Mouse (Mus musculus) left cerebral cortex, postnatal 14 days (tissue): ENCODE measurements at regions not wholly inside any gene's neighbourhood (a gene's known extent, or its start where the extent isn't known, plus 50 kb on each side); places are given as distances from the start of the nearest gene placed in this dataset.

ENCODE experiments used
- DNase-seq, 2 experiments: peaks; one replicate each; pipeline ENCODE4 v3.0.0; 2021 to 2022; ENCODE audit warnings: low spot score in 2 of 2, mixed read lengths in 1 of 2
- intact Hi-C: fragments of 180-260 bp; cut with DNase I; formaldehyde crosslinking; loops from one replicate; pipeline ENCODE4 v1.15.1; 2025

GRCm38 (mm10) chr1:45575131-45575530 lies 72.0 kb upstream of the Col5a2 start:
- no peak for DNase-seq
- intact Hi-C loops: no loop called here

- intact Hi-C loops: no loop called here
- DNase-seq: no peak
Observed at GRCm38 (mm10) chr1:45580466-45580865, 77.4 kb upstream of the Col5a2 start.

- intact Hi-C loops: no loop called here
- no peak for DNase-seq
Observed at GRCm38 (mm10) chr1:45587351-45588025, 84.4 kb upstream of the Col5a2 start.

- intact Hi-C loops: no loop called here
- no peak for DNase-seq
Observed at GRCm38 (mm10) chr1:45597316-45597715, 94.2 kb upstream of the Col5a2 start.

GRCm38 (mm10) chr1:45599421-45599820 lies 96.3 kb upstream of the Col5a2 start:
- DNase-seq: no peak
- intact Hi-C loops: no loop called here

- intact Hi-C loops: no loop called here
- no peak for DNase-seq
Observed at GRCm38 (mm10) chr1:45600011-45600410, 96.9 kb upstream of the Col5a2 start.

GRCm38 (mm10) chr1:45605571-45605970 lies 102.5 kb upstream of the Col5a2 start:
- no peak for DNase-seq
- intact Hi-C loops: no loop called here

- DNase-seq: no peak
- intact Hi-C loops: no loop called here
Observed at GRCm38 (mm10) chr1:45608316-45608715, 105.2 kb upstream of the Col5a2 start.

GRCm38 (mm10) chr1:45619008-45619407 lies 115.9 kb upstream of the Col5a2 start:
- DNase-seq: no peak
- intact Hi-C loops: no loop called here

- intact Hi-C loops: loop anchor here (5.0 kb wide), 1 partner anchor 194 kb away; no protein-coding TSS in a partner anchor
- no peak for DNase-seq
Observed at GRCm38 (mm10) chr1:45625921-45626320, 122.8 kb upstream of the Col5a2 start.

- intact Hi-C loops: loop anchor here (5.0 kb wide), 1 partner anchor 194 kb away; no protein-coding TSS in a partner anchor
Observed at GRCm38 (mm10) chr1:45626733-45627132, 123.7 kb upstream of the Col5a2 start.

GRCm38 (mm10) chr1:45627840-45628239 lies 124.8 kb upstream of the Col5a2 start:
- DNase-seq: peak; percentile 19 to 25
- intact Hi-C loops: loop anchor here (5.0 kb wide), 1 partner anchor 196 kb away; no protein-coding TSS in a partner anchor

More at GRCm38 (mm10) chr1:45626733-45627132, 123.7 kb upstream of the Col5a2 start:
- DNase-seq: no peak

- DNase-seq: no peak
- intact Hi-C loops: no loop called here
Observed at GRCm38 (mm10) chr1:45647301-45647700, 144.2 kb upstream of the Col5a2 start.

- DNase-seq: no peak
- intact Hi-C loops: no loop called here
Observed at GRCm38 (mm10) chr1:45653248-45653647, 141.7 kb upstream of the Wdr75 start.

GRCm38 (mm10) chr1:45663882-45664520 lies 131.0 kb upstream of the Wdr75 start:
- no peak for DNase-seq
- intact Hi-C loops: no loop called here

GRCm38 (mm10) chr1:45672443-45673156 lies 122.4 kb upstream of the Wdr75 start:
- peak; percentile 31 to 56 for DNase-seq
- intact Hi-C loops: loop anchor here (5.0 kb wide), 1 partner anchor 240 kb away; no protein-coding TSS in a partner anchor

GRCm38 (mm10) chr1:45675771-45676439 lies 119.1 kb upstream of the Wdr75 start:
- no peak for DNase-seq
- intact Hi-C loops: no loop called here

GRCm38 (mm10) chr1:45679964-45680709 lies 114.8 kb upstream of the Wdr75 start:
- no peak for DNase-seq
- intact Hi-C loops: no loop called here

- intact Hi-C loops: no loop called here
- DNase-seq: no peak
Observed at GRCm38 (mm10) chr1:45700893-45701292, 94.1 kb upstream of the Wdr75 start.
